9 mouse cellular contexts compared by ENCODE assay signal in genomic region chr13:85639376-85640229, GRCm38 (mm10).
A peak's percentile ranks its signal among the peaks of the same experiment; 100 is the strongest.
DNase-seq lines count a peak whose midpoint lies in the region; ATAC-seq and TF ChIP-seq lines count a peak whose summit lies in the region.
"Had no signal": no experiment of that assay in that cellular context is flagged by ENCODE, and none has a peak within 500 bp of the region (broad histone marks: within the 10 kb centered on the region; RNA-seq: fewer than 3 reads in every experiment).

No protein-coding gene starts in this region.

- no peak for TF ChIP-seq POLR2A in limb, embryonic 14.5 days (IDR thresholded peaks at IDR 0.05; ENCODE audit: borderline replicate concordance, extremely low read depth, insufficient read depth, insufficient read length)

- no peaks in the 10 kb centered on the region for H3K4me1 ChIP-seq in kidney, embryonic 16.5 days (ENCODE audit: insufficient read depth, low read length)
- no peaks in the 10 kb centered on the region for H3K4me1 ChIP-seq in ES-E14 (ENCODE audit: control insufficient read depth in 2 of 2, insufficient read depth in 2 of 2, low read length in 2 of 2, poor library complexity in 1 of 2)
- no peaks in the 10 kb centered on the region for H3K4me1 ChIP-seq in limb, embryonic 14.5 days (ENCODE audit: control insufficient read depth, insufficient read depth, low read length)
- H3K4me1 ChIP-seq: embryonic facial prominence, embryonic 15.5 days had no signal

- H3K4me2 ChIP-seq in kidney, embryonic 16.5 days (replicated peaks; ENCODE audit: low read depth, low read length): no peak overlapping the region
- no peak overlapping the region for H3K4me2 ChIP-seq in limb, embryonic 14.5 days (replicated peaks; ENCODE audit: low read depth, low read length, severe bottlenecking)
- H3K4me2 ChIP-seq: embryonic facial prominence, embryonic 15.5 days had no signal

- WGBS in kidney, embryonic 16.5 days: 24% methylated on average over 8 of the region's 8 CpGs
- 21% methylated on average over 8 of the region's 8 CpGs for WGBS in limb, embryonic 14.5 days

- peak; percentile 12; the same call in 1 of the 2 replicates for ATAC-seq in kidney, embryonic 16.5 days (ENCODE audit: low FRiP score, low TSS enrichment)
- ATAC-seq in limb, embryonic 14.5 days (ENCODE audit: low FRiP score, low read depth): peak; percentile 78; the same call in 1 of the 2 replicates

- no peak overlapping the region for H3K27ac ChIP-seq in kidney, embryonic 16.5 days (ENCODE audit: low read length)
- H3K27ac ChIP-seq in ES-E14 (ENCODE audit: insufficient read depth, low read depth, low read length, poor library complexity, severe bottlenecking): no peak overlapping the region
- no peak overlapping the region for H3K27ac ChIP-seq in limb, embryonic 14.5 days (replicated peaks; ENCODE audit: low read depth, low read length)
- H3K27ac ChIP-seq: embryonic facial prominence, embryonic 15.5 days had no signal

- in situ Hi-C loops in ES-E14 (cut with MboI; ENCODE audit: low sequenced_read_pairs in 2 of 2, unreplicated experiment in 2 of 2): loop anchor here (10.0 kb wide), 1 partner anchor 835 kb away; no protein-coding TSS in a partner anchor

- H3K4me3 ChIP-seq in kidney, embryonic 16.5 days (ENCODE audit: low read length): no peak overlapping the region
- no peak overlapping the region for H3K4me3 ChIP-seq in ES-E14 (ENCODE audit: insufficient read depth in 1 of 2, low read depth in 1 of 2, low read length in 2 of 2, poor library complexity in 1 of 2, severe bottlenecking in 1 of 2)
- H3K4me3 ChIP-seq in limb, embryonic 14.5 days (replicated peaks; ENCODE audit: low read length): no peak overlapping the region
- H3K4me3 ChIP-seq: embryonic facial prominence, embryonic 15.5 days had no signal

- no peak for DNase-seq in kidney, adult 8-10 months
- peak; percentile 9 for DNase-seq in ES-E14 (ENCODE audit: low read depth, low spot score)
- DNase-seq in embryo, embryonic 11.5 days (ENCODE audit: low read depth, low spot score): peak; percentile 13
- DNase-seq in limb, embryonic 14.5 days (ENCODE audit: low spot score): peak; percentile 79
- DNase-seq in spleen, postnatal 14 days (ENCODE audit: low spot score in 2 of 2): no peak
- no peak for DNase-seq in adrenal gland, adult 2 months
- DNase-seq in gastrocnemius, adult 18-20 months (ENCODE audit: low spot score): no peak

- H3K36me3 ChIP-seq in kidney, embryonic 16.5 days (ENCODE audit: insufficient read depth, low read length): no peaks in the 10 kb centered on the region
- H3K36me3 ChIP-seq in ES-E14 (ENCODE audit: control insufficient read depth, insufficient read depth, low read length, poor library complexity, severe bottlenecking): no peaks in the 10 kb centered on the region
- no peaks in the 10 kb centered on the region for H3K36me3 ChIP-seq in limb, embryonic 14.5 days (ENCODE audit: control insufficient read depth, insufficient read depth, low read length)
- H3K36me3 ChIP-seq: embryonic facial prominence, embryonic 15.5 days had no signal

- no peak overlapping the region for H3K9ac ChIP-seq in kidney, embryonic 16.5 days (replicated peaks; ENCODE audit: low read length)
- no peak overlapping the region for H3K9ac ChIP-seq in ES-E14 (ENCODE audit: insufficient read depth, low read depth, low read length, poor library complexity, severe bottlenecking)
- H3K9ac ChIP-seq in limb, embryonic 14.5 days (ENCODE audit: low read depth, low read length, severe bottlenecking): no peak overlapping the region
- H3K9ac ChIP-seq: embryonic facial prominence, embryonic 15.5 days had no signal

- H3K9me3 ChIP-seq in kidney, embryonic 16.5 days (ENCODE audit: low read length): no peaks in the 10 kb centered on the region
- no peaks in the 10 kb centered on the region for H3K9me3 ChIP-seq in ES-E14 (ENCODE audit: control insufficient read depth, insufficient read depth, low read depth, low read length)
- H3K9me3 ChIP-seq in limb, embryonic 14.5 days (ENCODE audit: control insufficient read depth, low read length): no peaks in the 10 kb centered on the region
- H3K9me3 ChIP-seq: embryonic facial prominence, embryonic 15.5 days had no signal

- no peaks in the 10 kb centered on the region for H3K27me3 ChIP-seq in kidney, embryonic 16.5 days (ENCODE audit: insufficient read depth, low read length)
- no peaks in the 10 kb centered on the region for H3K27me3 ChIP-seq in limb, embryonic 14.5 days (ENCODE audit: control insufficient read depth, insufficient read depth, low read length)
- H3K27me3 ChIP-seq: embryonic facial prominence, embryonic 15.5 days had no signal

TF ChIP-seq in ES-E14, 5 proteins besides CTCF, POLR2A, EP300 and RAD21:
- TF ChIP-seq ZNF384 (IDR thresholded peaks at IDR 0.05; ENCODE audit: low read depth, low read length): peak; percentile 45; the same call in 1 of the 2 replicates
- no peak for TF ChIP-seq HCFC1 (IDR thresholded peaks at IDR 0.05; ENCODE audit: borderline replicate concordance, insufficient read depth, low read length)
- TF ChIP-seq ZC3H11A (IDR thresholded peaks at IDR 0.05; ENCODE audit: borderline replicate concordance, low read depth, low read length): peak; percentile 45; the same call in 1 of the 2 replicates

Comparison
In these comparisons a context has a peak if more than half of its experiments do, and no peak if none do; other contexts are left out.
1. DNase-seq: peak in ES-E14 (single experiment), embryo, embryonic 11.5 days (single experiment) and limb, embryonic 14.5 days (single experiment); none in kidney, adult 8-10 months (0 of 2), spleen, postnatal 14 days (0 of 2), adrenal gland, adult 2 months (single experiment) and gastrocnemius, adult 18-20 months (single experiment).